Mouse (Mus musculus): Measurements from ENCODE around the gene Sart3.

Gene Sart3

GRCm38 (mm10) chr5:113772450-113772895, at the start of gene Sart3, which contains the start of gene Iscu:
Gene Sart3 (minus strand): TSS chr5:113772510.
Gene Iscu (plus strand): TSS chr5:113772748.
- peak; percentile 96 to 97 for DNase-seq

- no peak for DNase-seq
Measured at GRCm38 (mm10) chr5:113818572-113818971, 46.3 kb upstream of the Sart3 start.

GRCm38 (mm10) chr5:113815638-113816152, 43.4 kb upstream of the Sart3 start:
- DNase-seq = peak; percentile 71 to 81

GRCm38 (mm10) chr5:113815041-113815389, 42.7 kb upstream of the Sart3 start:
- no peak for DNase-seq

- no peak for DNase-seq
Measured at GRCm38 (mm10) chr5:113814111-113815040, 42.1 kb upstream of the Sart3 start.

GRCm38 (mm10) chr5:113813608-113814007, 41.3 kb upstream of the Sart3 start:
- no peak for DNase-seq

- no peak for DNase-seq
Measured at GRCm38 (mm10) chr5:113812638-113813037, 40.3 kb upstream of the Sart3 start.

GRCm38 (mm10) chr5:113811824-113812420, 39.6 kb upstream of the Sart3 start:
- DNase-seq = peak in 1 of 2 experiments; percentile 51

GRCm38 (mm10) chr5:113810111-113810510, 37.8 kb upstream of the Sart3 start:
- DNase-seq = no peak

- DNase-seq = peak in 1 of 2 experiments; percentile 66
Measured at GRCm38 (mm10) chr5:113808177-113808576, 35.9 kb upstream of the Sart3 start.

GRCm38 (mm10) chr5:113807712-113808111, 35.4 kb upstream of the Sart3 start:
- no peak for DNase-seq

GRCm38 (mm10) chr5:113806414-113806813, 34.1 kb upstream of the Sart3 start:
- DNase-seq = peak in 1 of 2 experiments; percentile 64

GRCm38 (mm10) chr5:113805301-113805700, 33.0 kb upstream of the Sart3 start:
- no peak for DNase-seq

- DNase-seq = no peak
Measured at GRCm38 (mm10) chr5:113804395-113804966, 32.2 kb upstream of the Sart3 start.

- peak; percentile 63 to 89 for DNase-seq
Measured at GRCm38 (mm10) chr5:113800280-113800679, 28.0 kb upstream of the Sart3 start, which contains the start of gene Tmem119. Gene Tmem119 (minus strand): TSS chr5:113800516.

- DNase-seq = no peak
Measured at GRCm38 (mm10) chr5:113799691-113800090, 27.4 kb upstream of the Sart3 start.

- DNase-seq = no peak
Measured at GRCm38 (mm10) chr5:113798525-113798924, 26.2 kb upstream of the Sart3 start.

- no peak for DNase-seq
Measured at GRCm38 (mm10) chr5:113797149-113797882, 25.0 kb upstream of the Sart3 start.

- DNase-seq = peak; percentile 59 to 60
Measured at GRCm38 (mm10) chr5:113796401-113797148, 24.3 kb upstream of the Sart3 start.

- DNase-seq = no peak
Measured at GRCm38 (mm10) chr5:113791197-113792095, 19.1 kb upstream of the Sart3 start.

Measured in lung, postnatal 4 days (tissue).